Mouse (Mus musculus) CH12F3 (cell line): ENCODE measurements at regions not wholly inside any gene's neighbourhood (a gene's known extent, or its start where the extent isn't known, plus 50 kb on each side); places are given as distances from the start of the nearest gene placed in this dataset.
"Not testable (repeated sequence)": the region's sequence is repeated elsewhere in the genome, so short reads cannot be mapped to it uniquely, and the experiment has no call there.

ENCODE experiments used
- in situ Hi-C: fragments of 300-500 bp; cut with MboI; formaldehyde crosslinking; loops from 2 replicates; pipeline ENCODE4 v1.14.3; 2020; ENCODE audit warnings: low sequenced_read_pairs

DNA sequence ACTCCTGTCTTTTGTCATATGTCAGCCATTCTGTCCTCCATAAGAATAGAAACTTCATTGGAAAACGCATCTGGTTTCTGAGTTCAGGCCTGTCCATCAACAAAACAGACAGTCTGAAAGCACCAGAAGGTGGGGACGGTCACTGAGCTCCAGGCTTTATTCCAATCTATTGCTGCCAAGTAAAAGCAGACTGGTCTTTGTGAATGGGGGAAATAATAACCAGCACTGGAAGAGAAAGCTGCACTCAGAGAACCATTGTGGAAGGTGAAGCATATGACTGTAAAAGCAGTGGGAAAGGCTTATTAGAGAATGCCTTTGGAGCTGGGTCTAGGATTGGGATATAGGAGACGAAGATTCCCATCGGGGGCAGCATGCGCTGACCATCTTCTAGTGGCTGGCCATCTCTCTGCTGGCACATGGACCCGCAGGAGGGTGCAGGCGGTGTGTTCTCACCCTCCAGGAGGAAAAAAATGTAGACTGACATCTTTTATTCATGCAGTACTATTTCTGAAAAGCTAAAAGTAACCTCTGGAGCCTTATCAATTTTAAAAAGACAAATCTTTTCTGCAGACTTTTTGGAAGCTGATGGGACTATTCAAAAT is 1638.0 kb downstream of the Car8 start:
- in situ Hi-C loops = no loop called here

DNA sequence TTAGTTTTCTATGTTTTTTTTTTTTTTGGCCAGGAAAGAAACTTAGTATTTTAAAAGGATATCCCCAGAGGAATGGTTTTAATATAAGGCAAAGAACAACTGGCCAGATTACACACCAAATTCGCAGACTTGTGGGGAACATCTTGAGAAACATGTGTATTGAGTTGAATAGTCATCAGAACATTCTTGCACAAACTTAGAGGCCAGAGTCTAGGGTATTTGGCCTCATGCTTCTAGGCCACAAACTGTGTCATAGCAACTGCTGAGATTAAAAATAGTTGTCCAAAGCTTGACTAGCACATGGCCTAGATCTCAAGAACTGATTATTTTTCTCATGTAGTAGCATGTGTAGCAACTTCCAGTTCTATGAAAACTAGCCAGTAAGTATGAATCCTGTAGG is 1642.5 kb downstream of the Car8 start:
- in situ Hi-C loops = no loop called here

- in situ Hi-C loops = not testable (repeated sequence)
These were observed 1646.0 kb downstream of the Car8 start for GRCm38 (mm10) chr4:6592890-6593289.

GRCm38 (mm10) chr4:6561604-6562357 is 1677.1 kb downstream of the Car8 start:
- in situ Hi-C loops = loop anchor here (25.0 kb wide), 2 partner anchors 1301 to 1801 kb away; no protein-coding TSS in a partner anchor

DNA sequence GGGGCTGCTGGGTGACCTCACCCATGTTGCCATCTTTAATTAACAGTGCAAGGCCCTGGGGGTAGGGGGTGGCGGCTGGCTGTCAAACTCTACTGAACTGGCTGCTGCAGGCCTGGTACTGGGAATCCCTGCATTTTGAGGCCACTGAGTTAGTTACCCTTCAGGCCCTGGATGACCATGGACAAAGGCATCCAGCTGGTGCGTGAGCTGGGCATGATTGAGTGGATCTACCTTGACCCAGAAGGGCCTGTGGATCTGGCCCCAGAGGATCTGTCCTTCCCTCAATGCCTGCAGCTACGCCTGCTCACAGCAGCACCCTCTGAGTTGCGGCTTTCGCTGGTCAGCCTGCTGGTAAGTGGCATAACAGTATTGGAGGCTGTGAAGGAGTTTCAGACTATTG is 1699.2 kb downstream of the Car8 start:
- in situ Hi-C loops = no loop called here

DNA sequence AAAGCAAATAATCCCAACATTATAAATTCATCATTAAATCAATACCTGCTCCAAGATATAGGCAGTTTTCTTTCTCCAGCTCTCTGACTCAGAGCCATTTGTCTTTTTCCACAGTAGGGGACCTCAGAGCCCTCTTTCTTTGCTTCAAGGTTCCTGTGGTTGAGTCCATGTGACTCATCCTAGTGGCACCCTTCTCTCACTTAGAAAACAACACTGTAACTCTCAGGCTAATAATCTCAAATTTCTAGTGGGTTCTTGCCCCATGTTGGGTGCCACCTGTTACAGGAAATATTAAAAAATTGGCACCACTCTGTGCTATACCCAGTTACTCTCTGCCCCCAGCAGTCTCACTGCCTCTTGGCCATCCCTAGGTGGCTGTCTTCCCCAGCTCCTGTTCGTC is 1706.4 kb downstream of the Car8 start:
- in situ Hi-C loops = no loop called here

- in situ Hi-C loops = no loop called here
These were observed 1721.2 kb downstream of the Car8 start for GRCm38 (mm10) chr4:6517626-6518025.

DNA sequence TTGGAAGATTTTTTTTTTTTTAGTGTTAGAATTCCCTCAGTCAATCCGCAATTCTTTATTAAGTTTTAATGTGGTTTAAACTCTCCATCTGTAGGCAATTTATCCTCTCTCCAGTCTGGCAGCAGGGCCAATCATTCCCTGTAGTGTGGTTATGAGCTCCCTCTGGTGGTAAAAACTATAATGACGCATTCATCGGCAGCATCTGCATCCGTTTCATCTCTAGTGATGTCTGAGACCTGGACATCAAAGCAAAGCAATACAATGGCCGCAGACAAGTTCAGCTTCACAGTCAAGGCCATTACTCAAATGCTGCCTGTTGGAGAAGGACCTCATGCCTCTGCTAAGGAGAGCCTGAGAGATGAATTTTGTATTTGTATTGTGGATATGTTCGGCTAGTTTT is 1721.7 kb upstream of the Impad1 start:
- in situ Hi-C loops = no loop called here

GRCm38 (mm10) chr4:6513635-6514034 is 1720.5 kb upstream of the Impad1 start:
- in situ Hi-C loops = no loop called here

GRCm38 (mm10) chr4:6512749-6513364 is 1719.7 kb upstream of the Impad1 start:
- in situ Hi-C loops = no loop called here

DNA sequence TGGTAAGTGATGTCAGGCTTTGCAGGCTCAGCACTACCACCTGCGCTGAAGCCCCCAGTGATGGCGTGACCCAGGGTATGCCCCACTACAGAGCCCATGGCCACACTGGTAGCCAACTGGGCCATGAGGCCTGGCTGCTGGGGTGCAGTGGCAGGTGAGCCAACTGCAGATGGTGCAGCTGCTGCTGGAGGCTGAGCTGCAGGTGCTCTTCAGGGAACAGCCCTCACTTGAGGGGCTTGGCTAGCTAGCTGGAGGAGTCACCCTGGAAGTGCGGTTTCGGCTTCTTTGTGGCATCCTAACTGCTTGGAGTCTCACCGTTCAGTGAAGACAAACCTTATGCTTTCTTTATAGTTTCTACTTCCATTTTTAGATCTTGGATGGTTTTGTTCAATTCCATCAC is 1714.9 kb upstream of the Impad1 start:
- in situ Hi-C loops = no loop called here
